Mouse (Mus musculus): ENCODE measurements at regions not wholly inside any gene's neighbourhood (a gene's known extent, or its start where the extent isn't known, plus 50 kb on each side); places are given as distances from the start of the nearest gene placed in this dataset.

DNA sequence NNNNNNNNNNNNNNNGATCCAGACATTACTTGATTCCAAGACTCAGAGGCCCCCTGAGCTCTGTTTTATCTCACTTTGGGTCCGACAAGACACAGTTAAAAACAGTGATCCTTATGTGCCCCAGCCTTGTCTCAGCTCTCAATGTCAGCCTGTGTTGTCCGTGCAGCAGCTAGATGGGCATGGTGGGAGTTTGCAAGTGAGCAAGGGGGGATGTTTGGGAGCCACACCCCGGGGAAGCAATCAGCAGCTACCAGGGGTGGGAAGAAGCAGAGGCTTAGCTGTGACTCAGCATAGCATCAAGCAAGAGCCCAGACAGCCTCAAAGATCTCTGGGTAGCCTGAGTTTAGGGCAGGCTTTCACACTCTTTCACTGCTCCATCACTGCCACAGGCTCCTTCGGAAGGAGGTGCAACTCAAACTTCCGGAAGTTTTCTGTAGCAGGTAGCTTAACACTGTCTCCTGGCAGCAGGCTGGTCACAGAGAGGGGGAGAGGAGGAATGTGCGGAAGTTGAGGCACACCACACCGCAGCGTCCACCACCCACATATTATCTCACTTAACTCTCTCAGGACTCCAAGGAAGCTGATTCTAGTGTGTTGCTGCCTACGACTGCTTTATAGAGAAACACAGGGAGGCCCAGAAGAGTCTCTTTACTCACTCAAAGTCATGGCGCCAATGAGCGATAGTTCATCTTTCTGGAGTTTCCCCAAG is 80.2 kb upstream of the Defb33 start:
- in situ Hi-C loops (cut with MboI, MseI): loop anchor here (5.0 to 25.0 kb wide), 8 partner anchors 208 to 1700 kb away; partner anchors contain the start of genes Defb12 (in 1 of the 2), Defb14 (in 1 of the 2), Defb34 (in 1 of the 2) and Defb4 (in 1 of the 2)

DNA sequence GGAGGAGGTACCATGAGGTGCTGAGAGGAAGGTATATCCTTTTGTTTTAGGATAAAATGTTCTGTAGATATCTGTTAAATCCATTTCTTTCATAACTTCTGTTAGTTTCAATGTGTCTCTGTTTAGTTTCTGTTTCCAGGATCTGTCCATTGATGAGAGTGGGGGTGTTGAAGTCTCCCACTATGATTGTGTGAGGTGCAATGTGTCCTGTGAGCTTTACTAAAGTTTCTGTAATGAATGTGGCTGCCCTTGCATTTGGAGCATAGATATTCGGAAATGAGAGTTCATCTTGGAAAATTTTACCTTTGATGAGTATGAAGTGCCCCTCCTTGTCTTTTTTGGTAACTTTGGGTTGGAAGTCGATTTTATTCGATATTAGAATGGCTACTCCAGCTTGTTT is 79.0 kb upstream of the Defb33 start:
- in situ Hi-C loops (cut with MboI, MseI): loop anchor here (5.0 to 25.0 kb wide), 8 partner anchors 209 to 1701 kb away; partner anchors contain the start of genes Defb12 (in 1 of the 2), Defb14 (in 1 of the 2), Defb34 (in 1 of the 2) and Defb4 (in 1 of the 2)

DNA sequence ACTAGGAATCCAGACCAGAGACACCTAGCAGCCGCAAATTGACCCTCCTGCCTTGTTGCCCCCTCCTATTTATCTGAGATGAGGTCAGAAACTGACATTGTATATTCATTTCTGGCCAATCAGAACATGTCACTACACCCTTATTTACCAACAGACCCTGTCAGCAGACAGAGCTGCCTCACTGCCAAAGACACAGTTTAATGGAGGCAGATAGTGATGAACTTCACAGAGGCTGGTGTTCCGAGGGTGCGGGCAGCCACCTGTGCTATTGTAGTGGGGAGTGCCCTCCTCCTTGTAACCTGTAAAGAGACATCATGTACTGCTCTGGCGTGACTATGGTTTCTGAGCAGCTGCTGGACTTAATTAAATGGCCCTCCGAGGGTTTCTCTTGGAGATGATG is 70.0 kb upstream of the Defb33 start:
- in situ Hi-C loops (cut with MboI, MseI): loop anchor here (25.0 kb wide), 2 partner anchors 1635 to 1710 kb away; partner anchors contain the start of genes Defb12 (in 1 of the 2), Defb14 (in 1 of the 2), Defb34 (in 1 of the 2) and Defb4 (in 1 of the 2)

DNA sequence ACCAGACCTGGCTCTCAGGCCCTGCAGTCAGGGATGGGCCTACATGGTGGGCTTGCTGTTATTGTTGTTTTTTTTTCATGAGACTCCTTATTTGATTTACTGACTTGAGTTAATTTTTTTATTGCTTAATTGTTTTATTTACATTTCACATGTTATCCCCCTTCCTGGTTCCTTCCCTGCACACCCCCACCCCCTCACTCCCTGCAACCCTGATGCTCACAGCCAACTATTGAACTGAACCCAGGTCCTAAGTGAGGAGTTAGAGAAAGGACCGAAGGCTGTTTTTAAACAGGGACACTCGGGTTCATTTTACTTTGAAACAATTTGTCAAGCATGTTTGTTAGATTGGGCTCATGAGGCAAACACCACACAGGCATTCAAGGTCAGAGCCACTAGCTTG is 69.2 kb upstream of the Defb33 start:
- in situ Hi-C loops (cut with MboI, MseI): loop anchor here (25.0 kb wide), 2 partner anchors 1636 to 1711 kb away; partner anchors contain the start of genes Defb12 (in 1 of the 2), Defb14 (in 1 of the 2), Defb34 (in 1 of the 2) and Defb4 (in 1 of the 2)

DNA sequence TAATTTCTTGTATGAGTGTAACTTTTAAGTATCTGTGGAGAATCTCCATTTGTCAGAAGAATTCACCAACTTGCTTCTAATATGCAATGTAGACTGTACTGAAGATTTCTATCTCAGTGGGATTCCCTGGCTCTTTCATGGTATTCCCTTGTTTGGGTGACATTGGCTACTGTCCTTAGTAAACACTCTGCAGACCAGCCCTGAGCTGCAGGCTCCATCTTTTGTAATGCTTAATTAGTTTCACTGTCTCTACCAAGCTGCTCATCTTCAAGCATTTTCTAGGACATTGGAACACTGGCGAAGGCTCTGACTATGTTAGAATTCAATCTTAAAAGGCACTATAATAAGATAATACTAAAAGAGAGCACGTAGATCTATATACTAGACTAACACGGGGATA is 53.0 kb upstream of the Defb33 start:
- in situ Hi-C loops (cut with MboI, MseI): loop anchor here in 1 of 2 experiments (25.0 kb wide), 1 partner anchor 577 kb away; no protein-coding TSS in a partner anchor

Data from T-helper 17 cell (primary cell).